Mouse (Mus musculus): Measurements from ENCODE around the gene Itga5.

DNA sequence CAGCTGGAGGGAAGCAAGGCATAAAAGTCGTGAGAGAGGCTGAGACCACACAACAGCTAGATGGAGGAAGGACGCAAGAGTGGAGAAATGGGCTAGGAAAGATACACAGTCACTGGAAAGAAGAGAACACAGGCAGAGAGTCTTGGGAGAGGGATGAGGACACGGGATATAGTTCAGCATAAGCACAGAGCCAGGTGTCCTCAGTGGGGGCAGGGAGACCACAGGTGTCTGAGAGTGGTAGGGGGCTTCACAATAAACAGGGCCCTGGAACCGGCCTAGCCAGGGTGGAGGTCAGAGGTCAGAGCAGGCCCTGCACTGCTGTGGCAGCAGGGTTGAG, 27.8 kb downstream of the Itga5 start:
- TF ChIP-seq CTCF (IDR thresholded peaks at IDR 0.05; ENCODE audit: low read depth, low read length) (no peak), POLR2A (IDR thresholded peaks at IDR 0.05; ENCODE audit: extremely low read depth, insufficient read depth, low read length) (no peak)
